Mouse (Mus musculus) hindbrain, embryonic 15.5 days (tissue): ENCODE measurements around the gene Fmnl3. TPM values are rescaled to one million over a fixed set of nuclear protein-coding genes. Genes with fewer than 3 reads are reported as not detected.

Experiments
- ATAC-seq: fragments of 200-750 bp; cut with Nextera tagmentation; 2 replicates; pipeline ENCODE4 v1.8.0; 2017; ENCODE audit warnings: low read depth, moderate number of reproducible peaks, moderate TSS enrichment; ENCODE audit not compliant: low FRiP score
- H3K27ac ChIP-seq: fragments of 300-500 bp; sonication (generic); replicated peaks from 2 replicates; pipeline ENCODE4 v1.5.1; 2015; ENCODE audit warnings: mild to moderate bottlenecking, inconsistent platforms
- H3K27me3 ChIP-seq: fragments of 300-500 bp; sonication (generic); 2 replicates; pipeline ENCODE4 v1.6.1; 2015; ENCODE audit warnings: control low read depth, inconsistent platforms
- H3K36me3 ChIP-seq: fragments of 300-500 bp; sonication (generic); 2 replicates; pipeline ENCODE4 v1.6.1; 2015; ENCODE audit warnings: control low read depth, inconsistent platforms
- H3K4me1 ChIP-seq: fragments of 300-500 bp; sonication (generic); replicated peaks from 2 replicates; pipeline ENCODE4 v1.6.1; 2015; ENCODE audit warnings: control low read depth, inconsistent platforms
- H3K4me2 ChIP-seq: fragments of 300-500 bp; sonication (generic); 2 replicates; pipeline ENCODE4 v1.6.1; 2015; ENCODE audit warnings: moderate library complexity, mild to moderate bottlenecking, inconsistent platforms
- H3K4me3 ChIP-seq: fragments of 300-500 bp; sonication (generic); 2 replicates; pipeline ENCODE4 v1.5.1; 2015; ENCODE audit warnings: mild to moderate bottlenecking, inconsistent platforms
- H3K9ac ChIP-seq: fragments of 300-500 bp; sonication (generic); 2 replicates; pipeline ENCODE4 v1.6.1; 2015; ENCODE audit warnings: inconsistent platforms
- H3K9me3 ChIP-seq: fragments of 300-500 bp; sonication (generic); 2 replicates; pipeline ENCODE4 v1.6.1; 2016; ENCODE audit warnings: control low read depth, inconsistent platforms
- WGBS: fragments of 180-500 bp; shearing (Covaris S2); methylation state at CpG from one replicate; pipeline ENCODE4 v1.1.7; 2015; 5-methylcytosine and 5-hydroxymethylcytosine counted together
- polyA plus RNA-seq: library from polyadenylated mRNA; unstranded; fragments of >200 nt; fragmentation: Nextera tagmentation; extraction: Ambion mirVana; gene quantifications from 2 replicates; pipeline ENCODE4 v1.2.1, GENCODE M21; 2015

The Fmnl3 gene
- polyA plus RNA-seq, 1 experiment from 2014 or later = 8.9 TPM

GRCm38 (mm10) chr15:99296213-99296612, 74.1 kb downstream of the Fmnl3 start:
- H3K9ac ChIP-seq = peak overlapping the region; percentile 67
- WGBS = 42% methylated on average over 5 of the region's 5 CpGs
- ATAC-seq = no peak

GRCm38 (mm10) chr15:99295484-99295981, 74.7 kb downstream of the Fmnl3 start, which contains the start of gene Fam186b:
Fam186b (minus strand) TSS chr15:99295888.
- Histone ChIP-seq H3K4me1 (peaks cover 33% of the 10 kb centered on the region), H3K4me3 (peak within 1 kb of the TSS; percentile 75), H3K4me2 (peak within 1 kb of the TSS; percentile 62), H3K27ac (peak within 1 kb of the TSS; percentile 94), H3K36me3 (no peaks in the 10 kb centered on the region), H3K27me3 (no peaks in the 10 kb centered on the region), H3K9me3 (no peaks in the 10 kb centered on the region), H3K9ac (peak within 1 kb of the TSS; percentile 67)
- WGBS = 1% methylated on average over 11 of the region's 17 CpGs
- ATAC-seq = peak; percentile 12

More at GRCm38 (mm10) chr15:99296213-99296612, 74.1 kb downstream of the Fmnl3 start:
- Histone ChIP-seq H3K4me1 (peaks cover 33% of the 10 kb centered on the region), H3K4me2 (peak overlapping the region; percentile 62), H3K27ac (peak overlapping the region; percentile 94; the same call in 1 of the 2 replicates), H3K27me3 (no peaks in the 10 kb centered on the region), H3K4me3 (peak overlapping the region; percentile 75), H3K36me3 (no peaks in the 10 kb centered on the region), H3K9me3 (no peaks in the 10 kb centered on the region)

- peak within 1 kb of the TSS; percentile 67 for H3K9ac ChIP-seq
- no peaks in the 10 kb centered on the region for H3K36me3 ChIP-seq
- peaks cover 33% of the 10 kb centered on the region for H3K4me1 ChIP-seq
- H3K4me3 ChIP-seq = peak within 1 kb of the TSS; percentile 75
- H3K27ac ChIP-seq = peak within 1 kb of the TSS; percentile 94
- peak within 1 kb of the TSS; percentile 62 for H3K4me2 ChIP-seq
- under 1% methylated on average over 50 of the region's 64 CpGs for WGBS
- H3K27me3 ChIP-seq = no peaks in the 10 kb centered on the region
- peak; percentile 98 for ATAC-seq
- no peaks in the 10 kb centered on the region for H3K9me3 ChIP-seq
Measured at GRCm38 (mm10) chr15:99294813-99295374, 75.4 kb downstream of the Fmnl3 start, which contains the start of gene Prpf40b. Prpf40b (plus strand) TSS chr15:99295087.

- Histone ChIP-seq H3K36me3 (no peaks in the 10 kb centered on the region), H3K4me2 (peak overlapping the region; percentile 62), H3K4me3 (peak overlapping the region; percentile 75), H3K9ac (peak overlapping the region; percentile 67), H3K9me3 (no peaks in the 10 kb centered on the region), H3K27ac (peak overlapping the region; percentile 94; the same call in 1 of the 2 replicates), H3K4me1 (peaks cover 33% of the 10 kb centered on the region), H3K27me3 (no peaks in the 10 kb centered on the region)
- ATAC-seq = no peak
- WGBS = 25% methylated on average over 16 of the region's 16 CpGs
Measured at GRCm38 (mm10) chr15:99294287-99294686, 76.0 kb downstream of the Fmnl3 start.

GRCm38 (mm10) chr15:99290586-99290985, 79.7 kb downstream of the Fmnl3 start:
- Histone ChIP-seq H3K9ac (no peak overlapping the region), H3K4me3 (no peak overlapping the region), H3K27ac (no peak overlapping the region), H3K27me3 (no peaks in the 10 kb centered on the region), H3K4me2 (no peak overlapping the region), H3K9me3 (no peaks in the 10 kb centered on the region), H3K36me3 (no peaks in the 10 kb centered on the region), H3K4me1 (peaks cover 8% of the 10 kb centered on the region)
- no peak for ATAC-seq
- WGBS = 93% methylated on average over 11 of the region's 11 CpGs

- H3K4me2 ChIP-seq = no peak overlapping the region
- 52% methylated on average over 8 of the region's 8 CpGs for WGBS
- no peaks in the 10 kb centered on the region for H3K4me1 ChIP-seq
- H3K4me3 ChIP-seq = no peak overlapping the region
- no peaks in the 10 kb centered on the region for H3K36me3 ChIP-seq
- no peak overlapping the region for H3K9ac ChIP-seq
- H3K27ac ChIP-seq = no peak overlapping the region
- ATAC-seq = no peak
- no peaks in the 10 kb centered on the region for H3K9me3 ChIP-seq
- H3K27me3 ChIP-seq = no peaks in the 10 kb centered on the region
Measured at GRCm38 (mm10) chr15:99285189-99285535, 85.1 kb downstream of the Fmnl3 start.

- 46% methylated on average over 14 of the region's 14 CpGs for WGBS
- H3K27me3 ChIP-seq = no peaks in the 10 kb centered on the region
- H3K9ac ChIP-seq = no peak overlapping the region
- no peaks in the 10 kb centered on the region for H3K4me1 ChIP-seq
- ATAC-seq = no peak; the same call in 1 of the 2 replicates
- H3K27ac ChIP-seq = no peak overlapping the region
- no peak overlapping the region for H3K4me3 ChIP-seq
- H3K4me2 ChIP-seq = no peak overlapping the region
- H3K9me3 ChIP-seq = no peaks in the 10 kb centered on the region
- H3K36me3 ChIP-seq = no peaks in the 10 kb centered on the region
Measured at GRCm38 (mm10) chr15:99284527-99285188, 85.6 kb downstream of the Fmnl3 start.

GRCm38 (mm10) chr15:99283456-99283855, 86.8 kb downstream of the Fmnl3 start:
- Histone ChIP-seq H3K9me3 (no peaks in the 10 kb centered on the region), H3K27ac (no peak overlapping the region), H3K4me1 (no peaks in the 10 kb centered on the region), H3K36me3 (no peaks in the 10 kb centered on the region), H3K9ac (no peak overlapping the region), H3K27me3 (no peaks in the 10 kb centered on the region), H3K4me3 (no peak overlapping the region), H3K4me2 (no peak overlapping the region)
- WGBS = 62% methylated on average over 10 of the region's 10 CpGs
- ATAC-seq = no peak

- no peak for ATAC-seq
- WGBS = 73% methylated on average over 7 of the region's 7 CpGs
- H3K27ac ChIP-seq = no peak overlapping the region
- H3K9me3 ChIP-seq = no peaks in the 10 kb centered on the region
- H3K4me2 ChIP-seq = no peak overlapping the region
- H3K9ac ChIP-seq = no peak overlapping the region
- H3K36me3 ChIP-seq = no peaks in the 10 kb centered on the region
- H3K4me3 ChIP-seq = no peak overlapping the region
- 0 out of 2 replicates have a peak, but pooled peaks cover 3% of the 10 kb centered on the region for H3K4me1 ChIP-seq
- no peaks in the 10 kb centered on the region for H3K27me3 ChIP-seq
Measured at GRCm38 (mm10) chr15:99278271-99278670, 92.0 kb downstream of the Fmnl3 start.

- no peak for ATAC-seq
- WGBS = 89% methylated on average over 8 of the region's 8 CpGs
- H3K27me3 ChIP-seq = no peaks in the 10 kb centered on the region
Measured at GRCm38 (mm10) chr15:99276095-99276494, 94.2 kb downstream of the Fmnl3 start.

More at GRCm38 (mm10) chr15:99276095-99276494, 94.2 kb downstream of the Fmnl3 start:
- H3K27ac ChIP-seq = no peak overlapping the region
- H3K36me3 ChIP-seq = no peaks in the 10 kb centered on the region
- H3K4me1 ChIP-seq = 0 out of 2 replicates have a peak, but pooled peaks cover 3% of the 10 kb centered on the region
- H3K9me3 ChIP-seq = no peaks in the 10 kb centered on the region
- no peak overlapping the region for H3K9ac ChIP-seq
- no peak overlapping the region for H3K4me2 ChIP-seq
- H3K4me3 ChIP-seq = no peak overlapping the region
